Mouse (Mus musculus): ENCODE results near the gene Wfdc5. TPM values are rescaled to one million over a fixed set of nuclear protein-coding genes. Genes with fewer than 3 reads are reported as not detected.

The Wfdc5 gene
- polyA plus RNA-seq, 1 experiment = not detected

GRCm38 (mm10) chr2:164196700-164196990 is 14.1 kb upstream of the Wfdc5 start:
- no peaks in the 10 kb centered on the region for H3K36me3 ChIP-seq (ENCODE audit: control insufficient read depth)
- no peaks in the 10 kb centered on the region for H3K4me1 ChIP-seq (ENCODE audit: control insufficient read depth)
- no peaks in the 10 kb centered on the region for H3K27me3 ChIP-seq (ENCODE audit: control insufficient read depth)
- no peak overlapping the region for H3K4me3 ChIP-seq (replicated peaks)
- no peaks in the 10 kb centered on the region; the same call in 1 of the 2 replicates for H3K9me3 ChIP-seq (ENCODE audit: control insufficient read depth, low read length)
- no peak for TF ChIP-seq TAL1 (IDR thresholded peaks at IDR 0.05; ENCODE audit: low read length)
- no peak for TF ChIP-seq GATA1 (IDR thresholded peaks at IDR 0.05; ENCODE audit: low read length)

GRCm38 (mm10) chr2:164195971-164196699 is 13.6 kb upstream of the Wfdc5 start:
- H3K36me3 ChIP-seq (ENCODE audit: control insufficient read depth) = no peaks in the 10 kb centered on the region
- H3K9me3 ChIP-seq (ENCODE audit: control insufficient read depth, low read length) = no peaks in the 10 kb centered on the region; the same call in 1 of the 2 replicates
- no peaks in the 10 kb centered on the region for H3K4me1 ChIP-seq (ENCODE audit: control insufficient read depth)
- H3K4me3 ChIP-seq (replicated peaks) = no peak overlapping the region
- TF ChIP-seq TAL1 (IDR thresholded peaks at IDR 0.05; ENCODE audit: low read length) (no peak), GATA1 (IDR thresholded peaks at IDR 0.05; ENCODE audit: low read length) (no peak)
- H3K27me3 ChIP-seq (ENCODE audit: control insufficient read depth) = no peaks in the 10 kb centered on the region

- no peaks in the 10 kb centered on the region for H3K27me3 ChIP-seq (ENCODE audit: control insufficient read depth)
Observed at GRCm38 (mm10) chr2:164194959-164195630, 12.6 kb upstream of the Wfdc5 start.

GRCm38 (mm10) chr2:164192279-164192678 is 9.7 kb upstream of the Wfdc5 start:
- no peak for TF ChIP-seq GATA1 (IDR thresholded peaks at IDR 0.05; ENCODE audit: low read length)
- TF ChIP-seq TAL1 (IDR thresholded peaks at IDR 0.05; ENCODE audit: low read length) = no peak
- no peaks in the 10 kb centered on the region for H3K9me3 ChIP-seq (ENCODE audit: control insufficient read depth, low read length)
- no peaks in the 10 kb centered on the region for H3K4me1 ChIP-seq (ENCODE audit: control insufficient read depth)
- H3K27me3 ChIP-seq (ENCODE audit: control insufficient read depth) = no peaks in the 10 kb centered on the region
- H3K36me3 ChIP-seq (ENCODE audit: control insufficient read depth) = no peaks in the 10 kb centered on the region
- H3K4me3 ChIP-seq (replicated peaks) = no peak overlapping the region

More at GRCm38 (mm10) chr2:164194959-164195630, 12.6 kb upstream of the Wfdc5 start:
- TF ChIP-seq TAL1 (IDR thresholded peaks at IDR 0.05; ENCODE audit: low read length) (no peak), GATA1 (IDR thresholded peaks at IDR 0.05; ENCODE audit: low read length) (no peak)
- no peaks in the 10 kb centered on the region for H3K36me3 ChIP-seq (ENCODE audit: control insufficient read depth)
- H3K4me1 ChIP-seq (ENCODE audit: control insufficient read depth) = no peaks in the 10 kb centered on the region
- no peak overlapping the region for H3K4me3 ChIP-seq (replicated peaks)
- H3K9me3 ChIP-seq (ENCODE audit: control insufficient read depth, low read length) = no peaks in the 10 kb centered on the region; the same call in 1 of the 2 replicates

GRCm38 (mm10) chr2:164190576-164190975 is 8.0 kb upstream of the Wfdc5 start, which contains the start of gene Wfdc12:
Gene Wfdc12, minus strand, starts transcription at chr2:164190608.
- H3K36me3 ChIP-seq (ENCODE audit: control insufficient read depth) = no peaks in the 10 kb centered on the region
- no peak within 1 kb of the TSS for H3K4me3 ChIP-seq (replicated peaks)
- TF ChIP-seq GATA1 (IDR thresholded peaks at IDR 0.05; ENCODE audit: low read length) (no peak), TAL1 (IDR thresholded peaks at IDR 0.05; ENCODE audit: low read length) (no peak)
- H3K27me3 ChIP-seq (ENCODE audit: control insufficient read depth) = no peaks in the 10 kb centered on the region
- H3K9me3 ChIP-seq (ENCODE audit: control insufficient read depth, low read length) = peaks cover under 1% of the 10 kb centered on the region; the same call in 1 of the 2 replicates
- no peaks in the 10 kb centered on the region for H3K4me1 ChIP-seq (ENCODE audit: control insufficient read depth)

- H3K4me3 ChIP-seq (replicated peaks) = no peak overlapping the region
Observed at GRCm38 (mm10) chr2:164188722-164189121, 6.2 kb upstream of the Wfdc5 start.

GRCm38 (mm10) chr2:164184145-164184719 is 1.7 kb upstream of the Wfdc5 start:
- Histone ChIP-seq H3K36me3 (ENCODE audit: control insufficient read depth) (no peaks in the 10 kb centered on the region), H3K27me3 (ENCODE audit: control insufficient read depth) (no peaks in the 10 kb centered on the region), H3K4me3 (replicated peaks) (no peak overlapping the region), H3K9me3 (ENCODE audit: control insufficient read depth, low read length) (peaks cover 2% of the 10 kb centered on the region; the same call in 1 of the 2 replicates), H3K4me1 (ENCODE audit: control insufficient read depth) (no peaks in the 10 kb centered on the region; the same call in 1 of the 2 replicates)
- TF ChIP-seq TAL1 (IDR thresholded peaks at IDR 0.05; ENCODE audit: low read length) (no peak), GATA1 (IDR thresholded peaks at IDR 0.05; ENCODE audit: low read length) (no peak)

More at GRCm38 (mm10) chr2:164188722-164189121, 6.2 kb upstream of the Wfdc5 start:
- Histone ChIP-seq H3K4me1 (ENCODE audit: control insufficient read depth) (no peaks in the 10 kb centered on the region; the same call in 1 of the 2 replicates), H3K27me3 (ENCODE audit: control insufficient read depth) (no peaks in the 10 kb centered on the region), H3K36me3 (ENCODE audit: control insufficient read depth) (no peaks in the 10 kb centered on the region), H3K9me3 (ENCODE audit: control insufficient read depth, low read length) (peaks cover 2% of the 10 kb centered on the region; the same call in 1 of the 2 replicates)
- TF ChIP-seq GATA1 (IDR thresholded peaks at IDR 0.05; ENCODE audit: low read length) (no peak), TAL1 (IDR thresholded peaks at IDR 0.05; ENCODE audit: low read length) (no peak)

GRCm38 (mm10) chr2:164183340-164183739 is 798 bp upstream of the Wfdc5 start:
- Histone ChIP-seq H3K27me3 (ENCODE audit: control insufficient read depth) (no peaks in the 10 kb centered on the region), H3K9me3 (ENCODE audit: control insufficient read depth, low read length) (peaks cover 2% of the 10 kb centered on the region; the same call in 1 of the 2 replicates), H3K36me3 (ENCODE audit: control insufficient read depth) (no peaks in the 10 kb centered on the region), H3K4me3 (replicated peaks) (no peak overlapping the region), H3K4me1 (ENCODE audit: control insufficient read depth) (no peaks in the 10 kb centered on the region; the same call in 1 of the 2 replicates)
- TF ChIP-seq GATA1 (IDR thresholded peaks at IDR 0.05; ENCODE audit: low read length) = no peak

GRCm38 (mm10) chr2:164180770-164181169 is 1.8 kb downstream of the Wfdc5 start:
- Histone ChIP-seq H3K4me3 (replicated peaks) (no peak overlapping the region), H3K27me3 (ENCODE audit: control insufficient read depth) (no peaks in the 10 kb centered on the region), H3K9me3 (ENCODE audit: control insufficient read depth, low read length) (peaks cover 2% of the 10 kb centered on the region; the same call in 1 of the 2 replicates), H3K4me1 (ENCODE audit: control insufficient read depth) (no peaks in the 10 kb centered on the region; the same call in 1 of the 2 replicates), H3K36me3 (ENCODE audit: control insufficient read depth) (no peaks in the 10 kb centered on the region)
- TF ChIP-seq GATA1 (IDR thresholded peaks at IDR 0.05; ENCODE audit: low read length) (no peak), TAL1 (IDR thresholded peaks at IDR 0.05; ENCODE audit: low read length) (no peak)

Data from erythroblast, embryonic 14.5 days (primary cell).